Mouse (Mus musculus): ENCODE data around the gene Gm17387.
A peak's percentile ranks its signal among the peaks of the same experiment; 100 is the strongest.
"Not testable (repeated sequence)": the region's sequence is repeated elsewhere in the genome, so short reads cannot be mapped to it uniquely, and the experiment has no call there.

Gm17387 gene

GRCm38 (mm10) chr7:141016707-141017697 lies 11.9 kb upstream of the Gm17387 start:
- no peak for DNase-seq (ENCODE audit: low read depth)

DNA sequence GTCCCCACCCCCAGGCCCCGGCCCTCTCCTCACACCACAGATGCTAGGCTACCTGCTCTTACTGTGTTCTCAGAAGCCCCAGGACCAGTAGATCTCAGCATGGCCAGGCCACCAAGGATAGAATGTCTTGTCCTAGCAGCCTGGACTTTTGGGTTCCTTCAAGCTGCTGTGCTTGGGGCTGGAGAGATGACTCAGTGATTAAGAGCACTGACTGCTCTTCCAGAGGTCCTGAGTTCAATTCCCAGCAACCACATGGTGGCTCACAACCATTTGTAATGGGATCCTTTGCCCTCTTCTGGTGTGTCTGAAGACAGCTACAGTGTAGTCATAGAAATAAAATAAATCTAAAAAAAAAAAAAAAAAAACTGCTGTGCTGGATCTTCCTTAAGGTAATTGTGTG lies 11.1 kb upstream of the Gm17387 start, which contains the start of gene Ifitm6:
Gene Ifitm6, minus strand, starts transcription at position 101 of the 400 bp plus-strand sequence.
- not testable (repeated sequence) for DNase-seq (ENCODE audit: low read depth)

- no peak for DNase-seq (ENCODE audit: low read depth)
Observed at GRCm38 (mm10) chr7:141019028-141019427, 9.9 kb upstream of the Gm17387 start.

DNA sequence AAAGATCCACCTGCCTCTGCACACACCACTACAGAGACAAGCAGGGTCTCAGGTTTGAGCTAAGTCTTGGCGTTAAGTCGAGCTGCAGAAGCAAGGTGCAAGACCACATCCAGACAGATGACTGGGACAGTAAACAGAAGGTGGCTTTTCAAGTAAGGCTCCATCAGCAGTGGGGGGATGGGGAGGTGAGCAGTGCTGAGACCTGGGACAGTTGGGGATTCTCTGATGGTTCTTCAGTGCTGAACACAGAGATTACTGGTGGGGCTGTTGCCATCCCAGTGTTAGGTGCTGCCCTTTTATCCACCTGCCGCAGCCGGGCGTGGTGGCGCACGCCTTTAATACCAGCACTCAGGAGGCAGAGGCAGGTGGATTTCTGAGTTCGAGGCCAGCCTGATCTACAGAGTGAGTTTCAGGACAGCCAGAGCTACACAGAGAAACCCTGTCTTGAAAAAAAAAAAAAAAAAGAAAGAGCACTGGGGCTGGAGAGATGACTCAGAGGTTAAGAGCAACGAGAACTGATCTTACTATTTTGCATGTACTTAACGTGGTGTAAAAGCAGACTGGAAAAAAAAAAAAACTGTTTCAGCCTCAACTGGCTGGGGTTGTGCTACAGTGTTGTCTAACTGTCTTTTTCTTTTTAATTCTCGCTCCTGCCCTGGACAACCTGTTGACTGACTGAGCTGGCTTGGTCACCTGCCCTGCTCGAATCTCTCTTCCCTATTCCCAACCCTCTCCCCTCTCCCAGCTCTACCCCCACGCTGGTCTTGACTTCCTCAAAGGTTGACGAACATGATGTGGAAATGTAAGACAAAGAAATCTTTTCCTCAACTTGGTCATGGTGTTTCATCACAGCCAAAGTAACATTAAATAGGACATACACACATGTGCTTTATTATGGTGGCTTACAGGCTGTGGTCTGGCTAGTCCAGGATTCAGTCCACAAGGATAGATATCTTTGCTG lies 7.2 kb upstream of the Gm17387 start:
- DNase-seq (ENCODE audit: low read depth), result no peak

DNA sequence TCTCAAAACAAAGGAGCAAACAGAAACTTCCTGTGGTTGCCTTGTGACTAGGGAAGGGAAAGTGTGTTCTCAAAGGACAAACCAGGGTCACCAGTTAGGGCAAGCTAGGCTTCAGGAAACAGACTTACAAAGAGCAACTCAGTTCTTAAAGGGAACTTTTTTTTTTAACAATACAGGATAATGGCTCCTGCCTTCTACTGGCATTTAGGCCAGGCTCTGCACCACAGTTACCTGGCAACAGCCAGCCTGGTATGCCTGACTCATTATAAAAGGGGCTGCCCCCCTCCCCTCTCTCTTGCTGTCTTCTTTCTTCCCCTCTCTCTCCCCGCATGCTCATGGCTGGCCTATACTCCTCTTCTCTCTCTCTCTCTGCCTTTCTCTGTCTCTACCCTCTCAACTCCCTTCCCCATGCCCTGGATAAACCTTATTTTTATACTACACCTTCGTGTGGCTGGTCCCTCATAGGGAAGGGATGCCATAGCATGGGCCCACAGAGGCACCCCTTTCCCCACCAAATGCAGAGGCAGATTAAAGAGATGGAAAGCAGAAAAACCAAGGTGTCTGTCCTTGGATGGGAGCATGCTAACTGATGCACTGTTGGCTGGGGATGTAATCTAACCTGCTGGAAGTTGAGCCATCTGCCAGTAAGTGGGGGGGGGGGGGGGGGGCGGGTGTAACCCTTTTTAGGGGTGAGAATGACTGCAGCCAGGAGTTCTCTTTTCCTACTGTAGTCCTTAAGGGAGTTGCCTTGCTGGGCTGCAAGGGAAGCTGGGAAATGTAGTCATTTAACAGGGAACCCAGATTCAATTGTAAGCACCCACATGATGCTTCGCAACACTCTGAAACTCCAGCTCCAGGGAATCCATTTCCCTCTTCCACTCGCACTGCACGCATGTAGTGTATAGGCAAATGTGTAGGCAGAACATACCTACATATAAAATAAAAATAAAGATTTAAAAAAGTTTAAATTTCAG lies 3.8 kb upstream of the Gm17387 start:
- no peak for DNase-seq (ENCODE audit: low read depth)

DNA sequence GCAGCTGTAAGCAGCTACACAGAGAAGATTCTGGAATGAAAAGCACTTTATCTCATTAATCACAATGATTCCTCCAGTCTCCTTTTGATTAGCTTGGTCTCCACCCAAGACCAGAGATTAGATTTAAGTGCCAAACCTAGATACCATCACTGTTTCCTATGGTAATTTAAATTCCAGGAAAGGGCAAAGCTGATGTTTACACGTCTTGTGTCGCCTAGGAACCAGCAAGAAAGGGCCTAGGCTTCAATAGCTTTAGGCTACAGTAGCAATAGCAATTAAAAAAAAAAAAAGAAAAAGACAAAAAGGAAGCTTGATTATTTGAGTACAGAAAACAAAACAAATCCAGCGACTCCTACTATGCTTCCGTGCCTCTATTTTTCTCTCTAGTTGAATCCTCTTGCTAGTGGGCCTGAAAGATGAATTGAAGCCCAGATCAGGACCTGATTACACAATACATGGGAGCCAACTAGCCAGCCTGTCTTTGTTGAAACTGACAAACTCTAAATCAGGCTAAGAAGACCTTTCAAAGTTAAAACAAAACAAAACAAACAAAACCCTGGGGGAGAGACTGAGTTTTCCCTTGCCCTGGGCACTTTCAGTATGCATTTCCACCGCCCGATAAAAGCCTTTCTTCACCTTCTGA lies 2.7 kb upstream of the Gm17387 start:
- DNase-seq (ENCODE audit: low read depth), result no peak

- DNase-seq (ENCODE audit: low read depth), result no peak
Observed at GRCm38 (mm10) chr7:141026740-141027098, 2.2 kb upstream of the Gm17387 start.

GRCm38 (mm10) chr7:141030390-141030789 lies 1.5 kb downstream of the Gm17387 start:
- DNase-seq (ENCODE audit: low read depth), result no peak

DNA sequence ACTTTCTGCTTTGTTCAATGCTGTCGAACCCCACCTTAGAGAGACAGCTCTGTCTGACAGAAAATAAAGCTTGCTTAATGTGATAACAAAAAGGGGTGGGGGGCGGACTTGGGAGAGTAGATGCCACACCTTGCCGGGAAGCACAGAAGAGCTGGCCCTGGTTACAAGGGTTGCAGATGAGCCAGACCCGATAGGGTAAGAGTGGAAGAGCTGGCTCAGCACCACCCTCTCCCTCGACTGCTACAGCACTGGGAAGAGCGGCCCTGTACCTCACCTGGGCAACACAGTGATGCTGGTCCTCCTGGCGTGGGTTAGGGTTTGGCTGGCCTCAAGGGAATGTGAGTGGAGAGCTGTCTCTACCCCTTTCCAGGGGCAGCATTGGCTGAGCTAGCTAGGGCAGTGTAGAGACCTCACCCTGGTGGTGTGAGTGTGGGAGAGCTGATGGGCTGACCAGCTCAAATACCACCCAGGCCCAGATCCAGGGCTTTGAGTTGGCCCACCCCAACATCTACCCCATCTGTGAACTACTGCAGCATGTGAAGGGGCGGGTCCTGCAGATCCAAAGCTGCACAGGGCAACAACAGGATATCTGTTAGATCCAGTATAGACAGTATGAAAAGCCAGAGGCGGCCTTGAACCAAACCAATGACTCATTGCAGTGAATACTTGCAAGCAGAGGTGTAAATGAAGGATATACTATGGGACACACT lies 3.7 kb downstream of the Gm17387 start:
- DNase-seq (ENCODE audit: low read depth), result no peak

GRCm38 (mm10) chr7:141036624-141037023 lies 7.7 kb downstream of the Gm17387 start:
- DNase-seq (ENCODE audit: low read depth), result not testable (repeated sequence)

- DNase-seq (ENCODE audit: low read depth), result peak; percentile 66
Observed at GRCm38 (mm10) chr7:141038090-141039032, 9.4 kb downstream of the Gm17387 start.

GRCm38 (mm10) chr7:141039386-141040107 lies 10.6 kb downstream of the Gm17387 start:
- no peak for DNase-seq (ENCODE audit: low read depth)

DNA sequence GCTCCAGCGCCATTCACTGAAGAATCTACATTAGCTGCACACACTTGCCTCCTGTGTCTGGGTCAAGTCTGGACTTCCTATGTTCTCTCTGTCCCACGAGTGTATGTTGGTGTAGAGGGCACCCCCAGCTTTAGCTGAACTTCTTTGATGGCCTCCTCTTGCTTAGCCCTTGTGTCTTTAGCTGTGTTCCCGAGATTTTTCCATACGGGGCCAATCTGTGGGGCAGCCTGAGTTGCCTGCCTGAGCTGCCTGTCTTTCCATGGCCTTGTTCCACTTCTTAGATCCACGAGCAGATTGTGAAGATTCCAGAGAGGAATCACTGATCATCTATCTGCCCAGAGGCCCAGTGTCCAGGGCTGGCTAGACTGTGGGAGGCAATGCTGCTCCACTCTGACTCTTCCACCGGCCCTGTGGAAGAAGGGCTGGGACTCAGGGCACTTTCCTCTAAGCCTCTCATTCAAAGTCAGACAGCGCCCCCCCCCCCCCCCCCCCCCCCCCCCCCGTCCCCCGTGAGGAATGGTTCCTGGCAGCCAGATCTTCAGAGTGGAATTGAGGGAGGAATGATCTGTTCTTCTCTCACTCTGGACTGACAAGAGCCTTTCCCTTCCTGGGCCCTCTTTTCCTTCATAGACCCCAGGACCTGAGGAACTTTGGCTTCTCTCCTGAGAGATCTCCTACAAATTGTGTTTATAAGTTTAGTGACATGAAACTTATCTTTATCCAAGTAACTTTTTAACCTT lies 12.1 kb downstream of the Gm17387 start:
- DNase-seq (ENCODE audit: low read depth), result no peak

DNA sequence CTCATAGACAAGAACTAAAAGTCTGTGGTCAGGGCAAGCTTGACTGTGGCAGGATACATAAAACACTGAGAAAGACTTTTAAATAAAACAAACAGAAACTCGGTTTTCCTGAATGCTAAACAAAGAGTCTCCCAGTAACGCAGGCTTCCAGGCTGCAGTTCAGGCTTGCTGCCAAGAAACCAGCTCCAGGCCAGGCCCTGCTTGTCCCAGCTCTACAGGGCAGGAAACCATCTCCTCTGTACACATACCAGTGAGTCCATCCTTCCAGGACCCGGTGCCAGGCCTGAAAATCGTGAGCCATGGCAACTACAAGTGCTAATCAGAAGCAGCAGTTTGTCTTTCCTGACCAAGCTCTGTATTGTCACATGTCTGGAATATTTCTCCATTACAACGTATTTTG lies 12.7 kb downstream of the Gm17387 start:
- peak; percentile 32 for DNase-seq (ENCODE audit: low read depth)

DNA sequence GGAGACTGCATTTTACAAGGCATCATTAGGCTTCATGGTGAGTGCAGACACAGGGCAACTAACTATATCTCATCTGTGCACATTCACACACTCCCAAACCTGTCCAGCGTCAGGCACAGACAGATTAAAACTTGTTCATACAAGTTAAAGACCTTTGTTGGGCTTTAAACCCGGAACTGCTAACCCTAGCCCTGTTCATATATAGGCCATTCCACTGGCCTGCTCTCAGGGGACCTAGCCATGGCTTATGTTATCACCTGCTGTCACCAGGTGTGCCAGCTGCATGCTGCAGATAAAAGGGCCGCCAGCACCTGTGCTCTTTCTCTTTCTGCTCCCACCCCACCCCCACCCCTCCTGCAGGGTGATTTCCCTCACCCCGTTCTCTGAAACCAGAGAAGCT lies 13.6 kb downstream of the Gm17387 start:
- no peak for DNase-seq (ENCODE audit: low read depth)

DNA sequence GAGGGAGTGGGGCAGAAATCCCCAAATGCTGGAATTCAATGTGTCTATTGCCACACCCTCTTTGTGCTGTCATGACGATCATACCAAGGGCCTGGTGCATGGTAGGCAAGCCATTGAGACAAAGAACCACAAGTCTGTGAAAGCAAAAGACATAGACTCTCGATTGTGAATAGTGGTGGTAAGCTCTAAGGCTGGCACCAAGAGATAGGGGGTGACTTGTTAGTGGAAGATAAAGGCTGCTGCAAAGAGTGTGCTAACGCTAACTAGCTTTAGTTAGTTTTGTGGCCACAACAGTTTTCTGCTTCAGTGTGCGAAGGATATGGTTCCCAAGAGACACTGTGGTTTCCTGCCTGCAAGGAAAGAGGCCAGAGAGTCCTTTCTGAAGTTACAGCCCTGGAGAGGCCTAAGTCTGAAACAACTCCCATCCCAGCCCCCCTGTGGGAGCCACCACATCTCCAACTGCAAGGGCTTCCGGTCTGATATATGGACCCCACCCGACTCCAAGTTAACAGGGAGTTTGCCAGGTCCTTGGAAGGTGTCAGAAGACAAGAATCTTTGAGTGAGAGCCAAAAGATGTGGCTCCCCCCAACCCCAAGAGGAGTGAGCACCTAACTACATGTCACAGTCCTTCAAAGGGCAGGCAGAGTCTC lies 18.1 kb downstream of the Gm17387 start:
- peak; percentile 44 for DNase-seq (ENCODE audit: low read depth)

DNA sequence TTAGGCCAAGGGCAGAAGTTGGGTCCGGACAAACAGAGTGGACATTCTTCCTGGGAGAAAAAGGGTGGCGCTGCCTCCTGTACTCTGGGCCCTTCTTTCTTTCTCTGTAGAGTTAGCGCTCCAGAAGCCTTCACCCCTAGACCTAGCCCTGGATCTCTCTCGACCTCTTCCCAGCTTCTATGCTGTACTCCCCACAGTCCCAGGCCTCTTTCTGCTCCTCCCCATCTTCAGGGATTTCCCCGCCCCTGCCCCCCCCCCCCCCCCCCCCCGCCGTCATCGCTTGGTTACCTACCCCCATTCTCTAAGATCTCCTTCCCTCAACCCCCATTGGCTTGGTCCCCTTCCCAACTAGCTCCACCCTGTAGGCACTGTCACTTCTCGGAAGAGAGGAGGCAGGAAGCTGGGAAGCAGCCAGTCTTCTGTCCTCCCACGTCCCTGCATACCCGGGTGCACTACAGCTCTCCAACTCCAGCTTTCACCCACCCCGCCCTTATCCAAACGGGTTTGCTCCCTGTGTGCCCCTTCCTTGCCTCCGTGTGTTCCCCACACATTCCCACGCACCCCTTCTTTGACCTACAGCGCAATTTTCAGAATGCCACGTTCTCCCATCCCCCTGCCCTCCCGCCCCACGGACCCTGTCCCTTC lies 18.8 kb downstream of the Gm17387 start:
- DNase-seq (ENCODE audit: low read depth), result no peak
